Mouse (Mus musculus) thymus, postnatal 25 days (tissue): ENCODE results near the gene Olfr690.
"Not testable (repeated sequence)": the region's sequence is repeated elsewhere in the genome, so short reads cannot be mapped to it uniquely, and the experiment has no call there.

Experiments used
- DNase-seq: peaks from one replicate; pipeline ENCODE4 v3.0.0; 2022

Olfr690 gene

DNA sequence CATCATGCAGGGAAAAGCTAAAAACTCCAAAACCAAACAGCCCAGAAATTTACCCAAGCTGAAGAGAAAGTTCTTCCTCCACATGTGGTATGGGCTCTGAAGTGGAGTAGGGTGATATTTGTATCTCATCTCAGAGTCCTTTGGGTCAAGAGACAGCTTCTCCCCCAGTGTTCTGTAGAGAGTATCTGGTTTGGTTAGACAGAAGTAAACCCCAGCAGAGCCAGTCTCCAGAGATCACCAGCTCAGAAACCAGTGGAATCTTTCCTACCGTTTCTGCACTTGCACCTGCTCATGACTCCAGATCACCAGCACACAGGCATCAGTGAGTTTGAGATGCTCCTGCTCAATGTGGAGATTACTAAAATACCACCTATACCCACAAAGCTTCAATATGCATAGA lies at the start of gene Olfr690:
Olfr690 (minus strand) TSS at position 101 of the 400 bp plus-strand sequence.
- DNase-seq, result no peak

DNA sequence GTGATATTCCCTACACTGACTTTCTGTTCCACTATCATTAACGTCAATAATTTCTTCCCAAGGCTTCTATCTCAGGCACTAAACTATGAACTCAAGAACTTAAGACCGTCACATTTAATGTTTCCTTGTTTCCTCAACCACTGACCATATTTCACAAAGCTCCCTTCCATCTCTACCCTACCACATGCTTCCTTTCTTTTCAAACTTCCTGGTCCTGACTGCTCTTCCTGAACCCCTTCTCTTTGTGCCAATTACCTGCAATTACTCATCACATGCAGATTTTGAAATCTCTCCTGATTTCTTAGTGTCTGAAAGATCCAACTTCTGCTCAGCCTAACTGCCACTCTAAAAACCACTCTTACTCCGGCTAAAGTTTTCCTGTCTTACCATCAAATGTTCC lies 46.4 kb upstream of the Olfr690 start:
- DNase-seq, result no peak

DNA sequence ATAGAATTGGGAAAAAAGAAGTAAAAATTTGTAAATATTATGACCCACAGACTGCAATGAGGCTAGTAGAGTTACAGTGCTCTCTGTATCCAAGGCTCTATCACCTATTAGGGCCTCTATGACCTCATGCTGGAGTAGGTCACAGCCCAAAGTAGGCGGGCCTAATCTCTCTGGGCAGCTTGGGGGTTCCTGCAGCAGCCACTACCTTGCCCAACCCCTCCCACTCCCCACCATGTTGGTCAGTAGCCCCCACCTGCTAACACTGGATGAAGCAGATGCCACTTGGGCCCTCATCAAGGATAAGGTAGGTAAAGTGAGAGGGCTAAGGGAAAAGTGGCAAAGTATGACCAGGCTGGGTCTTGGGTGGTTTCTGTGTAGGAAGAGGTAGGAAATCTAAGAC lies 41.0 kb upstream of the Olfr690 start, which contains the start of gene Gm5901:
Gm5901 (plus strand) TSS at position 173 of the 400 bp plus-strand sequence.
- no peak for DNase-seq

DNA sequence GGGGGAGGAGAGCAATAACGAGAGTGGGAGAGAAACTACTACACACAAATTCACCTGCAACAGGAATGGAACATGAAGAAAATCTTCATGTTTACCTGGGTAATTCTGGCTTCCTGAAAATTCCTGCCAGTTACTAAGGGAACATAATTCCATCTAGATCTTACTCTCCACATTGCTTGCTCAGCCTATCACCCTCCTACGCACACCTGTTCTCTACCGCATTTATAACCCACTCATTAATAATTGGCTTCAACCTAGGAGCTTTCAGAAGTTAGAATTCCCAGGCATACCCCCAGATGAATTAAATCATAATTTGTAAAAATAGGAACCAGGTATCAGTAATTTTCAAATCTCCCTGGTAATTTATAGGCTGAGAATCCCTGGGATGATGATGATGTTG lies 40.1 kb upstream of the Olfr690 start:
- no peak for DNase-seq

DNA sequence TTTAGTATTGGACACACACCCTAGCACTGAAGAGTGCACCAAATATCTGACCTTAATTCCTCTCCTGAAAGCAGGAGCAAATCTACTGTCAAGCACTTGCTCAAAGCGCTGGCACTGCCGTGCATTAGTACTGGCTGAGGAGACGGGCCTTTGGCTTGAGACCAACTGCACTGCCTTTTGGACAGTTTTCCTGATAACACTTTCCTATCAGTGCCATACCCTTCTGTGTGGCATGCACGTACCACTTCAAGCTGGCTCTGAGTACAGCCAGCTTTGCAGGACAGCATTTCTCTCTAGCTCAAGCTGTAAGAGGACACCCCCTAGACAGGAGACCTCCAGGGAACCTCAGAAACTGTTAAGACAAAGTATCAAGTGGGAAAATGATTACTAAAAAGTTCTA lies 39.6 kb upstream of the Olfr690 start:
- DNase-seq, result no peak

DNA sequence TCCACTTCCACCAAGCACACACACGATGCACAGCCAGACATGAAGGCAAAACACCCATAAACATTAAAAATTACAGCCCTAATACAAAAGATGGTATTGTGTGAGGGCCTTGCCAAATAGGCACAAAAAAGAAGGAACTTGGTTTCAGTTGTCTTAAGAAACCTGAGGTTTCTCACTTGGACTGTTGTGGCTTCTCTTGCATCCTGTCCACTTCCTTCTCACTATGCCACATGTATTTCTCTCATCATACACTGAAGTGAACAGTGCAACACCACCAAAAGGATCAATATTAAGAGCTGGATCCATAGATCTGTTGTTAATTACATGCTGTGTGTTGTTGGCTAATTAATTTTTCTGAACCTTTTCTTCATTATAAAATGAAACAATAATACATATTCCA lies 39.0 kb upstream of the Olfr690 start:
- no peak for DNase-seq

DNA sequence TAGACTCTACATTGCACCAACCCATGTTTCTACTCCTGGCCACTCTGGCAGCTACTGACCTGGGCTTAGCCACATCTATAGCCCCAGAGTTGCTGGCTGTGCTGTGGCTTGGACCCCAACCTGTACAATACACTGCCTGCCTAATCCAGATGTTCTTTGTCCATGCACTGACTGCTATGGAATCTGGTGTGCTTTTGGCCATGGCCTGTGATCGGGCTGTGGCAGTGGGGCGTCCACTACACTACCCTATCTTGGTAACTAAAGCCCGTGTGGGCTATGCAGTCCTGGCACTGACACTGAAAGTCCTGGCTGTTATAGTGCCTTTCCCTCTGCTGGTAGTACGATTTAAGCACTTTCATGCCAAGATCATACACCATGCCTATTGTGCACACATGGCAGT lies 34.6 kb upstream of the Olfr690 start:
- DNase-seq, result no peak

DNA sequence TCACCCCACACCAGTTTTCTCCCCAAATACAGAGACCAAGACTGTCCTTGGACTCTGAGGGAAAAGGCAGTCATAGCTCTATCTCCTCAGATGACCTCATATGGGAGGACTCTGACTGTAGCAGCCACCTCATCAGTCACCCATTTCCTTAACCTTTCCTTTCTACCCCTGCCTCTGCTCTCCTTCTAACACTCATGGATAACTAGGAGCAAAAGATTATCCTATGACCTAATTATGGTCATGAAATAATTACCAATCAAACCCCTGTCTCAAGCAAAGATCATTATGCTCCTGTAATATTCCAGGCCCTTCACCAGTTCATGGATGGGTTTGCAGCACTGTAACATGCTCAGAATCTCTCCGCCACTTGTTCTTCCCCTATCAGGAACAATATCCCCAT lies 34.0 kb upstream of the Olfr690 start, which contains the start of gene Olfr692:
Olfr692 (plus strand) TSS at position 301 of the 400 bp plus-strand sequence.
- DNase-seq, result no peak

DNA sequence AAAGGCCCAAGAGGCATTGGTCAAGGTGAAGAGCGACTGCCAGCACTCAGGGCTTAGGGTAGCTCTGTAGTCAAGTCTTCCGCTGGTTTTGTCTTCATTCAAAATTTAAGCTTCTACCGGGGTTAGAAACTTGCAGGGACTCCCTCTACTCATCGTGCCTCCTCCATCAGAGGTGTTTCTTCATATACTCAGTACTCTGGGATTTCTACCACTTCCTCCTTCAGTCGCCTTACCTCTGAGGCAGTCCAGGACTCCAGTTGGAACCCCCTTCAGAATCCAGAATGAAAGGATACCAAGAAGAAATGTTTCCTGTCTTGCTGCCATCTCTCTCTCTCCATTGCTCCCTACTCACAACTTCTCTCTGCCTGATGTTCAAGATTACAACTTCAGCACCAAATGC lies 33.4 kb upstream of the Olfr690 start:
- DNase-seq, result no peak

DNA sequence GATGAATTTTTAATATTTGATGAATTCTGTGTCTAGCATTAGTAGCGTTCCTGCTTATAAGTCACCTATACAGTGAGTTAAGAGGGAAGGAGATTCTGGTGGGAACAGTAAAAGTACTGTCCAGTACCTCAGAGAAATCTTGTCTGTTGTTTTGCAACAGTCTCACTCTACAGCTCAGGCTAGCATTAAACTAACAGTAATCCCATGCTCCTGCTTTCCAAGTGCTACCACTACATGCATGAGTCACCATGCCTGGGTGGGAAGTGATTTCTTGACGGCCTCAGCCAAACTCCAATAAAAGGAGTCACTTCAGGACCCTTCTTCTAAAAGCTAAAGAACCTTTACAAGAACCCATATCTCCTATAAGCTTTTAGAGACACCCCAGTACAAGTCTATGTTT lies 27.8 kb upstream of the Olfr690 start:
- no peak for DNase-seq

DNA sequence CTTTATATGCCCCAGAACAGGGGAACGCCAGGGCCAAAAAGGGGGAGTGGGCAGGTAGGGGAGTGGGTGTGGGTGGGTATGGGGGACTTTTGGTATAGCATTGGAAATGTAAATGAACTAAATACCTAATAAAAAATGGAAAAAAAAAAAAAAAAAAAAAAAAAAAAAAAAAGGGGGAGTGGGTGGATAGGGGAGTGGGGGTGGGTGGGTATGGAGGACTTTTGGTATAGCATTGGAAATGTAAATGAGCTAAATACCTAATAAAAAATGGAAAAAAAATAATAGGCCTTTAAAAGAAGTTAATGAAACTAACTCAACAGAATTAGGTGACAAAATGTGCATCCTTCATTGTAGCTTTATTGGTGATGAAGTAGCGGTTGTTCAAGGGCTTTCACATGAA lies 22.6 kb upstream of the Olfr690 start:
- not testable (repeated sequence) for DNase-seq

DNA sequence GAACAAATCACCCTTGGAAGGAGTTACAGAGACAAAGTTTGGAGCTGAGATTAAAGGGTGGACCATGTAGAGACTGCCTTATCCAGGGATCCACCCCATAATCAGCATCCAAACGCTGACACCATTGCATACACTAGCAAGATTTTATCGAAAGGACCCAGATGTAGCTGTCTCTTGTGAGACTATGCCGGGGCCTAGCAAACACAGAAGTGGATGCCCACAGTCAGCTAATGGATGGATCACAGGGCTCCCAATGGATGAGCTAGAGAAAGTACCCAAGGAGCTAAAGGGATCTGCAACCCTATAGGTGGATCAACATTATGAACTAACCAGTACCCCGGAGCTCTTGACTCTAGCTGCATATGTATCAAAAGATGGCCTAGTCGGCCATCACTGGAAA lies 22.2 kb upstream of the Olfr690 start:
- not testable (repeated sequence) for DNase-seq

DNA sequence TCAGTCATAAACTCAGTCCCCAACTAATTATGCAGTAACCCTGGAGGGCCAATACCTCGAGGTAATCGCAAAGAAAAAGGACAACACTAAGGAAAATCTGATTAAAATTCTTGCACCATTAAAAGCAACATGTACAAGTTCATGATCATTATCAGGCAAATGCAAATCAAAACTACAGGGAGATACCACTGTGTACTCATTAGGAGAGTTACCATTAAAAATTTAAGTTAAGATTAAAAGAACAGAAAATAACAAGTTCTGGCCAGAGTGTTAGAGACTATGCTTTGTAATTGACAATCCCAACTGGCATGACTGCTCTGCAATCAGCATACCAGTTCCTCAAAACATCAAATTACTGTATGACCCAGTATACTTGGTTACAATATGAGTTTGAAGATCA lies 8.8 kb upstream of the Olfr690 start:
- DNase-seq, result no peak

DNA sequence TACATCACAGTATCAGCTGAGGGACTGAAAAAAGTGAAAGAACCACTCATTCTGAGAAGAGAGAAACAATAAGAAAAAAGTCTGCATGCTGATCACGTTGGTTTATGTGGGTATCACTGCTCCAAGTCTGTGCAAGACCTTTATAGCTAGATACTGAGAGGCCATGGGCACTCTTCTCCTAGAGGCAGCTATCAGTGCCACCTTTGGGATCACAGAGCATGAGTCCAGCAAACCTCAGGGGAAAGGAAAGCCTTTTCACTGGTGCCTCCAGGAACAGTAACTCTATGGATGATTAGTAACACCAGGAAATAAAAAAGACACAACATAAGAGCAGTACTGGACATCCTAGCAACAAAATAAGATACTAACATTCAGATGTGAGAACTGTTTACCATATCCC lies 8.3 kb upstream of the Olfr690 start, which contains the start of gene Olfr691:
Olfr691 (minus strand) TSS at position 101 of the 400 bp plus-strand sequence.
- DNase-seq, result no peak

DNA sequence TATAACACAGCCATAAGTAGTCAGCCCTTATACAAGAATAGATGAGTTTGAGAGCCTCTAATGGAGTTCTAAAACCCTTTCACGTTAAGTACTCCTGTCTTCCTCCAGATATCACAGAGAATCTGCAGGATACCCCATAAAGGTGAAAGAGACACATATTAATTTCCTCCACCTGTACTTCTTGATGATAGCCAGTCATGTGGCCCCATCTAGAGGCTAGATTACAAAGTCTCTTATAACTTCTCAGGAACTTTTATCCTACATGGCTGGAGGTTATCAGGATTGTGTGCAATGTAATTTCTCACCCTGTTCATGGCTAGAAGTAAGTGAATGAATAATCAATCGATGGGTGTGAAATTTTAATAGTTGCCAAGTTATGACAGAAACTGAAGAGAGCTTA lies 8.6 kb downstream of the Olfr690 start:
- DNase-seq, result no peak

DNA sequence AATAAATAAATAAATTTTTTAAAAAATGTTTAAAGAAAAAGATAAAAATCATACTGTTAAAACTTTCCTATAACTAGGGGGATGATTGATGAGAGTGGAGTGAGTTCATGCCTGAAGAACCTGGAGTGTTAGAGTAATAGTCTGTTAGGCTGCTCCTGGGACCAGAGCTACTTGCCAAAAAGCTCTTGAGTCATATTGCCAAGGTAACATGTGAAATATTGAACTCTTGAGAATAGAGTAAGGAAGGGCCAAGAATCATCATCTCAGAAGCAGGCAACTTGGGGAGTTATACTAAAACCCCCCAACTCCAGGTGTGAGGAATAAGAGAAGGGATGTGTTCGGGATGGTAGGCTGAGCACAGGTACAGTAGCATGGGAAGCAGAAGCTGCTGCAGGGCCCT lies 23.0 kb downstream of the Olfr690 start, which contains the start of gene Olfr689:
Olfr689 (plus strand) TSS at position 301 of the 400 bp plus-strand sequence.
- DNase-seq, result no peak

DNA sequence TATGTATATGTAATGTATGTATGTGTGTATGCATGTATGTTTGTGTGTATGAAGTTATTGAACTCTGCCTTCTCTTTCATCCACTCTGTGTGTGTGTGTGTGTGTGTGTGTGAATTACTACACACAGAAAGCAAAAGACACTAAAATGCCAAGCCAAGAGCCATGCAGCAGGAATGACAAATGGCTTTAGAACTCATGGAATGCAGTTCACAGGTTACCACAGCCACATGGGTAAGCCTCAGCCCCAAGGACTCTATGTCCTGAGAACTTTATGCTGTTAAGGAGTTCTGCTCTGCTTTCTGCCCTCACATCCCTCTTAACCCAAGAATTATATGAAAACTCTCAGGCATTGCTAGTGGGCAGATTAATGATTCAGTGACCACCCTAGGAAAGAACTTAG lies 43.9 kb downstream of the Olfr690 start:
- DNase-seq, result no peak

DNA sequence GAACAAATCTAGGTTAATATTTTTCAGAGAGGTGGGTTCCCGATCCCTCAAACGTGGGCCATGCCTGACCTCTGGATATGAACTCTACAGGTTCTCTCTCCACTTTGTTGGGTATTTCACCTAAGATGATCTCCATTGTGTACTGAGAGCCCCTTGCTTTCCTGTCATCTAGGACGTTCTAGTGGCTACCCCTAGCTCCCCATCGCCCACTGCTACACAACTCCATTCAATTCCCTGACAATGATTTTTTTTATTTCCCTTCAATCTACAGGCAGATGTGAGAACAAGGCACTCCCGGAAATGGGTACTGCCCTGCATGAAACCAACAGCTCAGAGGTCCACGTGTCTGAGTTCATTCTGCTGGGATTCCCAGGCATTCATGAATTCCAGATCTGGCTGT lies 46.1 kb downstream of the Olfr690 start, which contains the start of gene Olfr688:
Olfr688 (plus strand) TSS at position 301 of the 400 bp plus-strand sequence.
- no peak for DNase-seq
